Mouse (Mus musculus) intestine, postnatal 0 days (tissue): ENCODE measurements around the gene Arf5. TPM values are rescaled to one million over a fixed set of nuclear protein-coding genes. Genes with fewer than 3 reads are reported as not detected.

Source experiments
- ATAC-seq: fragments of 200-750 bp; cut with Nextera tagmentation; 2 replicates; pipeline ENCODE4 v1.8.0; 2017; ENCODE audit warnings: mild to moderate bottlenecking, moderate TSS enrichment, moderate library complexity
- H3K27ac ChIP-seq: fragments of 300-500 bp; sonication (generic); 2 replicates; pipeline ENCODE4 v1.5.1; 2014; ENCODE audit warnings: mild to moderate bottlenecking, low read depth, low read length, moderate library complexity
- H3K27me3 ChIP-seq: fragments of 300-500 bp; sonication (generic); replicated peaks from 2 replicates; pipeline ENCODE4 v1.6.1; 2014; ENCODE audit warnings: low read length, mixed read lengths; ENCODE audit not compliant: control insufficient read depth, insufficient read depth
- H3K36me3 ChIP-seq: fragments of 300-500 bp; sonication (generic); 2 replicates; pipeline ENCODE4 v1.6.1; 2014; ENCODE audit warnings: mild to moderate bottlenecking, moderate library complexity; ENCODE audit not compliant: control insufficient read depth, insufficient read depth
- H3K4me1 ChIP-seq: fragments of 300-500 bp; sonication (generic); replicated peaks from 2 replicates; pipeline ENCODE4 v1.6.1; 2014; ENCODE audit warnings: antibody characterized with exemption, low read length, mixed read lengths; ENCODE audit not compliant: control insufficient read depth, insufficient read depth
- H3K4me2 ChIP-seq: fragments of 300-500 bp; sonication (generic); replicated peaks from 2 replicates; pipeline ENCODE4 v1.6.1; 2014; ENCODE audit warnings: low read depth, mild to moderate bottlenecking, moderate library complexity
- H3K4me3 ChIP-seq: fragments of 300-500 bp; sonication (generic); 2 replicates; pipeline ENCODE4 v1.5.1; 2014; ENCODE audit warnings: low read depth, low read length
- H3K9ac ChIP-seq: fragments of 300-500 bp; sonication (generic); 2 replicates; pipeline ENCODE4 v1.6.1; 2014; ENCODE audit warnings: mild to moderate bottlenecking, low read depth, low read length
- H3K9me3 ChIP-seq: fragments of 300-500 bp; sonication (generic); 2 replicates; pipeline ENCODE4 v1.6.1; 2016; ENCODE audit warnings: mixed run types; ENCODE audit not compliant: control insufficient read depth
- CTCF ChIP-seq: sonication (generic); IDR thresholded peaks from 2 replicates; pipeline ENCODE4 v1.5.1; 2016; ENCODE audit warnings: low read depth, mild to moderate bottlenecking, control low read depth, antibody characterized with exemption, moderate library complexity
- WGBS: fragments of 180-500 bp; shearing (Covaris S2); extraction: QIAGEN DNeasy Blood & Tissue Kit; methylation state at CpG from one replicate; pipeline ENCODE4 v1.1.7; 2014; 5-methylcytosine and 5-hydroxymethylcytosine counted together
- polyA plus RNA-seq: library from polyadenylated mRNA; unstranded; fragments of >200 nt; fragmentation: Nextera tagmentation; extraction: Ambion mirVana; gene quantifications from 2 replicates; pipeline ENCODE4 v1.2.1, GENCODE M21; 2015

Arf5 gene
- polyA plus RNA-seq, 1 experiment from 2014 or later, result 289 TPM

- H3K9ac ChIP-seq, result no peak overlapping the region
- no peak overlapping the region for H3K27ac ChIP-seq
- H3K27me3 ChIP-seq, result no peaks in the 10 kb centered on the region
- peaks cover 29% of the 10 kb centered on the region for H3K36me3 ChIP-seq
- no peak for TF ChIP-seq CTCF
- peak overlapping the region; percentile 96 for H3K4me2 ChIP-seq
- no peaks in the 10 kb centered on the region for H3K9me3 ChIP-seq
- no peak overlapping the region for H3K4me3 ChIP-seq
- ATAC-seq, result no peak
- H3K4me1 ChIP-seq, result 0 out of 2 replicates have a peak, but pooled peaks cover 7% of the 10 kb centered on the region
- WGBS, result 53% methylated on average over 2 of the region's 2 CpGs
Observed at GRCm38 (mm10) chr6:28419673-28420072, 3.7 kb upstream of the Arf5 start.

GRCm38 (mm10) chr6:28420361-28420760 lies 3.0 kb upstream of the Arf5 start:
- H3K27me3 ChIP-seq, result no peaks in the 10 kb centered on the region
- peaks cover 25% of the 10 kb centered on the region for H3K36me3 ChIP-seq
- WGBS, result 69% methylated on average over 17 of the region's 17 CpGs
- 0 out of 2 replicates have a peak, but pooled peaks cover 7% of the 10 kb centered on the region for H3K4me1 ChIP-seq
- no peaks in the 10 kb centered on the region for H3K9me3 ChIP-seq
- no peak overlapping the region for H3K27ac ChIP-seq
- peak overlapping the region; percentile 69 for H3K4me3 ChIP-seq
- ATAC-seq, result no peak
- no peak for TF ChIP-seq CTCF
- peak overlapping the region; percentile 96 for H3K4me2 ChIP-seq
- H3K9ac ChIP-seq, result 0 out of 2 replicates have a peak overlapping the region, but pooled peaks have one; percentile 74

- WGBS, result 16% methylated on average over 13 of the region's 13 CpGs
- H3K4me3 ChIP-seq, result peak overlapping the region; percentile 69
- no peaks in the 10 kb centered on the region for H3K9me3 ChIP-seq
- H3K36me3 ChIP-seq, result peaks cover 23% of the 10 kb centered on the region
- peak overlapping the region; percentile 74 for H3K9ac ChIP-seq
- H3K27me3 ChIP-seq, result no peaks in the 10 kb centered on the region
- peak overlapping the region; percentile 84 for H3K27ac ChIP-seq
- peak overlapping the region; percentile 96 for H3K4me2 ChIP-seq
- 0 out of 2 replicates have a peak, but pooled peaks cover 7% of the 10 kb centered on the region for H3K4me1 ChIP-seq
- ATAC-seq, result no peak
- no peak for TF ChIP-seq CTCF
Observed at GRCm38 (mm10) chr6:28420865-28421264, 2.5 kb upstream of the Arf5 start.

GRCm38 (mm10) chr6:28421469-28422000 lies 1.8 kb upstream of the Arf5 start:
- peak; percentile 90 for TF ChIP-seq CTCF
- Histone ChIP-seq H3K4me2 (peak overlapping the region; percentile 96), H3K27me3 (no peaks in the 10 kb centered on the region), H3K9ac (peak overlapping the region; percentile 74), H3K4me3 (peak overlapping the region; percentile 69), H3K36me3 (peaks cover 27% of the 10 kb centered on the region), H3K9me3 (no peaks in the 10 kb centered on the region), H3K27ac (peak overlapping the region; percentile 84), H3K4me1 (0 out of 2 replicates have a peak, but pooled peaks cover 7% of the 10 kb centered on the region)
- under 1% methylated on average over 27 of the region's 27 CpGs for WGBS
- ATAC-seq, result peak; percentile 95

- Histone ChIP-seq H3K27ac (peak overlapping the region; percentile 84; the same call in 1 of the 2 replicates), H3K36me3 (peaks cover 28% of the 10 kb centered on the region)
- ATAC-seq, result no peak
Observed at GRCm38 (mm10) chr6:28422651-28423290, 589 bp upstream of the Arf5 start.

More at GRCm38 (mm10) chr6:28422651-28423290, 589 bp upstream of the Arf5 start:
- H3K4me3 ChIP-seq, result peak overlapping the region; percentile 98
- 0 out of 2 replicates have a peak overlapping the region, but pooled peaks have one; percentile 96 for H3K9ac ChIP-seq
- no peaks in the 10 kb centered on the region for H3K27me3 ChIP-seq
- H3K4me1 ChIP-seq, result 0 out of 2 replicates have a peak, but pooled peaks cover 7% of the 10 kb centered on the region
- H3K9me3 ChIP-seq, result no peaks in the 10 kb centered on the region
- no peak for TF ChIP-seq CTCF
- 68% methylated on average over 15 of the region's 15 CpGs for WGBS
- peak overlapping the region; percentile 70 for H3K4me2 ChIP-seq
